Mouse (Mus musculus) spleen, postnatal 4 days (tissue): ENCODE measurements around the gene Gas2l3.

Experiments
- DNase-seq, 2 experiments: peaks; one replicate each; pipeline ENCODE4 v3.0.0; 2022; ENCODE audit warnings: low spot score in 2 of 2

Gas2l3 gene

DNA sequence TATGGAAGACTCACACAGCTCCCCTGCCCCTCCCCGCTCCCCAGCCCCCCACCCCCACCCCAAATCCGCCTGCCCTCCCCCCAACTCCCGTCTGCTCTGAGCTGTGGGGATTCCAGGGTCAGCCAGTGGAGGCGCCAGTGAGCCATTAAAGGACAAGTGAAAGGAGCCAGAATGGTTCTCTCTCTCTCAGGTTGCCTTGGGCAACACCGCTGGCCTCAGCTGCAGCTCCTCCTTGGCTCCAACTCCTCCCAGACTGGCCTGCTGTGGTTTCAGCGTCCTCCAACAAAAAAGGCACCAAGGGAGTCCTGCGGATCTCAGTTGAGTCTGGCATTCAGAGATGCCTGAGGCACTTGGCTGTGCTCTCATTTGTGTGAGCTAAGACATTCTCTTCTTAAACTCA lies 47.9 kb downstream of the Gas2l3 start:
- DNase-seq = peak; percentile 55 to 76

DNA sequence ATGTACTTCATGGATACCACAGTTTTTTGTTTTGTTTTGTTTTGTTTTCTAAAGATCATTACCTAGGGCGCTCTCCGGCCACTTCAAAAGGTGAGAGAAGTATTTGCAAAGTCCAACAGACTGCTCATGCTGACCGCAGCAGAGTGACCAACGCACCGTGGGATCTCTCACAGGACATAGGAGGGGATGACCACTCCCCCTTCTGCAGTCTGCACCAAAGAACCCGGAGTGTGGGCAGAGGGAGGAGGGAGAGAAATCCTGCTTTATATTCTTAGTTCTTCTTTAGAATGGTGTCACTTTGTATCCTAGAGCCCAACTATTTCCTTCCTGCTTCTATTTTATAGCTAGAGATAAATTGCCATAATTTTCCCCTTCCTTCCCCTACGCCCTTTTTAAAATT lies 48.4 kb downstream of the Gas2l3 start:
- no peak for DNase-seq

DNA sequence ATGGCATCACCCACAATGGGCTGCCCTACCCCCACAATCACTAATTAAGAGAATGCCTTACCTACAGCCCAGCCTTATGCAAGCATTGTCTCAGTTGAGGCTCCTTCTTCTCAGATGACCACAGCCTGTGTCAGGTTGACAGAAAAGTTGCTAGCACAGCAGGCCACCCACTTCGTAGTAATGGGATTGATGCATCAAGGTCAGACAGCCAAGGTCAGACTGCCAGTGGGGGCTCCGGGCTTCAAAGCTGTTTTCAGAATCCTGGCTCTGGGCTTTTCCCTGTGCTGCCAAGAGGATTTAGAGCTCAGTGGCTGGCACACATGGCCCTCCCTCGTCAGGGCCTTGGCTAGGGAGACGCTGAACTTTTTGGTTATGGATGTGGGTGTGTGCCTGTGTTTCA lies 51.1 kb downstream of the Gas2l3 start:
- no peak for DNase-seq

DNA sequence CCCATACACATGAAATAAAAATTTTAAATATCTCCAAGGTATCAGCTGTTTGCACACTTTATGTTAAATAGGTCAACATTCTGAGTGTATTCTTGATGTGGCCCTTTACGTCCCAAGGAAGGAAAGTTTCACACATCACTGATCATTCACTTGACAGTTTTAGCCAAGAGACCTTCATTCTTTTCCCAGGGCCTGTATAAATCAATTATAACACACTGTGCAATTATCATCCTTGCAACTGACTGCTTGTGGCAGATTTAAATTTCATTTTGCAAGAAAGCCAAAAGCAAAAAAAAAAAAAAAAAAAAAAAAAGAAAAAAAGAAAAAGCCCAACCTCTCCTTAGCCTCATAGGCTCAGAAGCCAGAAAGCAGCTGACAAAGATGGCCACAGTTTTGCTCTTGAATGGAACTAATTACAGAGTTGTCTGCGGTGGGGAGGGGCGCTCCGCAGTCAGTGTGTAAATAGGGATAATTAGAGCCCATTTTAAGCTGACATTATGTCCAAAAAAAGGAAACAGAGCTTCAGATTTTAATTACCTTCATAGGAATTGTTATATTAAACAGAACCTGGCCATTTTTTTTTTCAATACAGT lies 52.1 kb downstream of the Gas2l3 start:
- DNase-seq = no peak

DNA sequence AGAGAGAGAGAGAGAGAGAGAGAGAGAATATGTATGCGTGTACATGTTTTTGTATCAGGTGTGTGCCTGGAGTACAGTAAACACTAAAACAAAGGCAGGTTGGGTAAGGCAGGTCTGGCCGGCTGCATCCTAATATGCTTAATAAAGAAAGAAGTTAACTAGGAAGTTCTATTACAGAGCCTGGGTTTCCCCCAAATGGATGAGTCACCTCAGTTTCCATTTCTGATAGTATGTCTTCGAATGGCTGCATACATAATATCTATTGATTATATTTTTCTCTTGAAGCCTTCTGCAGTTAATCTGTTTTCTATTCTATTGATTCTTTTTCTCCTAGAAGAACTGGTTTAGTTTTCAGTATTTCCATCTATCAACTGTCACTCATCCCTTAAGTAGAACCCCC lies 57.3 kb downstream of the Gas2l3 start:
- no peak for DNase-seq

DNA sequence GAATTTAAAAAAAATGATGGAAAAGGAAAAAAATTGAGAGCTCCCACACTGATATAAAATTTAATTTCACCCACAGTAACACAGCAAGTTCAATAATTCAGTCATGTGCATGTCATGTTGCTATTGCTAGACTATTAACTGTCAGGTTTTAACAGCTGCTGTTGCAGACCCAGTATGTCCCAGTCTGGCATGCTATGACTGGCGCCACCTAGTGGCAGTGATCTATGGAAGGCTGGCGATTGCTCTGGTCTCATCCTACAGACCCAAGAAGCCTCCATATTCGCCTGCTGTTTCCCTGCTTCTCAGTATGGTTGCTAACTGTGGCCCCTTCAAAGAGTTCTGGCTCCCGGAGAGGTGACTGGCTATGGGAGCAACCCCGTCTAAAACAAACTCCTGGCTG lies 60.3 kb downstream of the Gas2l3 start:
- DNase-seq = peak; percentile 69 to 88

DNA sequence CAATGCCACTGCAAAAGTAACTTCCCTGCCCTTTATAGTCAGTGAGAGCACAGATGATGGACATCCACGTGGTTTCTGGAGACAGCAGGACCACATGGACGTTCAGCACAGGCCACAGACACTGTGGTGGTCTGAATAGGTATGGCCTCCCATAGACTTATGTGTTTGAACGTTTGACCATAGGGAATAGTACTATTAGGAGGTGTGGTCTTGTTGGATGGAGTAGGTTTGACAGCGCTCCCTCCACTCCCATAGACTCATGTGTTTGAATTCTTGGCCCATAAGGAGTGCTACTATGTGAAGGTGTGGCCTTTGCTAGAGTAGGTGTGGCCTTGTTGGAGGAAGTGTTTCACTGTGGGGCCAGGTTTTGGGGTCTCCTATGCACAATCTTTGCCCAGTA lies 66.0 kb downstream of the Gas2l3 start:
- no peak for DNase-seq

DNA sequence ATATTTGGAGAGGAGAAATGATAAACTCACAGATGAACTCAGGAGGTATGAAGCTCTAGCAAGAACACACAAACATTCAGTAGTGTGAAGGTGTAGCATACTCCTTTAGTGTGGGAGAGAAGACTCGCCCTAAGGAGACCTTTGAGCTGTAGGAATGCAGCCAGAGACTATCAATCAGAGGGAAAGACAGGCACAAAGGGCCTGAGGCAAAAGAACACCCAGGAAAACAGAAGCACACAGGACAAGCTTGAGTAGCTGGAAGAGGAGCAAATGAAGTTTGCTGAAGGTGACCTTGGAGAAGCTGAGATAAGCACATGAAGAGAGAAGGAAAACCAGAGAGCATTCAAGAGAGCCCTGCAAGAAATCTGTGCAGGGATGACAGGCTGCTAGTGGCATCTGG lies 73.7 kb downstream of the Gas2l3 start:
- no peak for DNase-seq

DNA sequence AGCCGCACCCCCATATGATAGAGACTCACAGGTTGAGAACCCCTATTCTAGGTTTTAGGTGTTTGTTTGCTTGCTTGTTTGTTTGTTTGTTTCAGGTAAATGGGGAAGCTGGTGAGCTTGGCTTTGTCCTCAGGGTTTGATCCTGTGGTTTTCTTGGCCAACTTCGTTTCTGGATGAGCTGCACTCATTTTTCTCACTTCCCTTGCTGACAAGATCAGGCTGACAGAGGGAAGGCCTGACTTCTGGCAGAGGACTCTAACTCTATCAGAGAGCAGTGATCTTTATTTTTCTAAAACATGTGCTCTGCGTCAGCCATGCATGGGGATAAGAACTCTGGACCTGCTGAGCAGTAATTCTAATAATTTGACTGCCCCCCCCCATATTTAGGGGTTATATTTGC lies 84.8 kb downstream of the Gas2l3 start:
- no peak for DNase-seq
